Mouse (Mus musculus): ENCODE results near the gene Fbxw24. TPM values are rescaled to one million over a fixed set of nuclear protein-coding genes. Genes with fewer than 3 reads are reported as not detected.

The Fbxw24 gene
- polyA plus RNA-seq, 1 experiment from 2014 or later, result not detected

- no peak overlapping the region for H3K4me3 ChIP-seq (ENCODE audit: low read depth, low read length)
- DNase-seq (ENCODE audit: low spot score) (no peak), ATAC-seq (replicated peaks; ENCODE audit: low FRiP score) (no peak)
- H3K27me3 ChIP-seq (replicated peaks; ENCODE audit: control insufficient read depth, insufficient read depth, low read length), result no peaks in the 10 kb centered on the region
- no peaks in the 10 kb centered on the region for H3K36me3 ChIP-seq (ENCODE audit: control insufficient read depth, insufficient read depth, low read length)
- no peaks in the 10 kb centered on the region for H3K9me3 ChIP-seq (ENCODE audit: control insufficient read depth, low read length)
- no peak overlapping the region for H3K9ac ChIP-seq (ENCODE audit: low read depth, low read length)
- H3K27ac ChIP-seq (ENCODE audit: low read depth, low read length), result no peak overlapping the region
- H3K4me1 ChIP-seq (replicated peaks; ENCODE audit: control insufficient read depth, insufficient read depth, low read length), result no peaks in the 10 kb centered on the region
- 75% methylated on average over 3 of the region's 3 CpGs for WGBS
- H3K4me2 ChIP-seq, result no peak overlapping the region
Observed at GRCm38 (mm10) chr9:109552483-109552882, 73.4 kb downstream of the Fbxw24 start.

Other genes with a start within 250 kb of the Fbxw24 start
- not detected in 2 replicates for gene Fbxw22, start 221.8 kb downstream of the Fbxw24 start, polyA plus RNA-seq (2014; fragmentation: Nextera tagmentation; extraction: Ambion mirVana)
- gene Fbxw16, start 176.9 kb downstream of the Fbxw24 start, polyA plus RNA-seq (2014; fragmentation: Nextera tagmentation; extraction: Ambion mirVana), result not detected in 2 replicates
- gene Fbxw19, start 130.2 kb downstream of the Fbxw24 start, polyA plus RNA-seq (2014; fragmentation: Nextera tagmentation; extraction: Ambion mirVana), result not detected in 2 replicates
- gene Fbxw15, start 57.8 kb downstream of the Fbxw24 start, polyA plus RNA-seq (2014; fragmentation: Nextera tagmentation; extraction: Ambion mirVana), result 0.16 TPM in 1 of 2 replicates, not detected in the other
- not detected in 2 replicates for gene Fbxw25, start 38.6 kb upstream of the Fbxw24 start, polyA plus RNA-seq (2014; fragmentation: Nextera tagmentation; extraction: Ambion mirVana)
- 0.11 and 0.12 TPM in 2 replicates for gene Fbxw18, start 76.6 kb upstream of the Fbxw24 start, polyA plus RNA-seq (2014; fragmentation: Nextera tagmentation; extraction: Ambion mirVana)
- gene Fbxw26, start 120.0 kb upstream of the Fbxw24 start, polyA plus RNA-seq (2014; fragmentation: Nextera tagmentation; extraction: Ambion mirVana), result 0.09 TPM in 1 of 2 replicates, not detected in the other
- not detected in 2 replicates for gene Fbxw27, start 164.6 kb upstream of the Fbxw24 start, polyA plus RNA-seq (2014; fragmentation: Nextera tagmentation; extraction: Ambion mirVana)
- gene Spink8, start 186.2 kb upstream of the Fbxw24 start, polyA plus RNA-seq (2014; fragmentation: Nextera tagmentation; extraction: Ambion mirVana), result not detected in 2 replicates
- gene Nme6, start 206.7 kb upstream of the Fbxw24 start, polyA plus RNA-seq (2014; fragmentation: Nextera tagmentation; extraction: Ambion mirVana), result 91.1 and 94.6 TPM in 2 replicates
- gene Camp, start 223.6 kb upstream of the Fbxw24 start, polyA plus RNA-seq (2014; fragmentation: Nextera tagmentation; extraction: Ambion mirVana), result 13.5 and 15.8 TPM in 2 replicates
- 39.8 and 42.5 TPM in 2 replicates for gene Cdc25a, start 249.5 kb upstream of the Fbxw24 start, polyA plus RNA-seq (2014; fragmentation: Nextera tagmentation; extraction: Ambion mirVana)

All from liver, embryonic 11.5 days (tissue).